ENCODE assay signal across 27 mouse cellular contexts in genomic region chr8:105961101-105961500, GRCm38 (mm10). TPM values are rescaled to one million over a fixed set of nuclear protein-coding genes. Genes with fewer than 3 reads are reported as not detected.
DNase-seq lines count a peak whose midpoint lies in the region; ATAC-seq and TF ChIP-seq lines count a peak whose summit lies in the region.
"Had no signal": no experiment of that assay in that cellular context is flagged by ENCODE, and none has a peak within 500 bp of the region (broad histone marks: within the 10 kb centered on the region; RNA-seq: fewer than 3 reads in every experiment).

No protein-coding gene starts in this region.

- ATAC-seq in erythroid progenitor cell, adult 5-6 weeks (replicated peaks; ENCODE audit: low FRiP score, poor library complexity, severe bottlenecking): peak; percentile 44
- ATAC-seq in liver, embryonic 16.5 days (ENCODE audit: low read depth): no peak
- ATAC-seq: forebrain, embryonic 16.5 days; midbrain, embryonic 13.5 days had no signal

- no peak for DNase-seq in retina, postnatal 1 day
- DNase-seq in left cerebral cortex, adult 8-10 months (ENCODE audit: low spot score in 2 of 2): no peak
- no peak for DNase-seq in urinary bladder, postnatal 36 days (ENCODE audit: low spot score in 2 of 2)
- DNase-seq: adrenal gland, postnatal 36 days; cerebellum, adult 18-20 months; gastrocnemius, adult 2 months; heart, postnatal 10 days; kidney, adult 18-20 months; lung, adult 2 months; lung, postnatal 36 days; right cerebral cortex, adult 18-20 months had no signal

- no peak for TF ChIP-seq POLR2A in ES-Bruce4 (IDR thresholded peaks at IDR 0.05; ENCODE audit: insufficient read depth, low read length)

- H3K4me3 ChIP-seq in E14TG2a.4 (replicated peaks; ENCODE audit: low read length) (peak overlapping the region; percentile 69), ES-Bruce4 (ENCODE audit: low read depth, low read length) (peak overlapping the region; percentile 54)
- H3K4me3 ChIP-seq in liver, embryonic 16.5 days (ENCODE audit: low read depth, low read length): peak overlapping the region; percentile 3; the same call in 1 of the 2 replicates
- H3K4me3 ChIP-seq: embryonic facial prominence, embryonic 10.5 days; gastrocnemius, adult 2 months; hindbrain, embryonic 12.5 days; midbrain, embryonic 13.5 days; neural tube, embryonic 12.5 days had no signal

- H3K9me3 ChIP-seq in E14TG2a.4 (ENCODE audit: low read length) (no peaks in the 10 kb centered on the region), ES-Bruce4 (replicated peaks; ENCODE audit: control insufficient read depth, insufficient read depth, low read length, poor library complexity, severe bottlenecking) (no peaks in the 10 kb centered on the region)
- H3K9me3 ChIP-seq in liver, embryonic 16.5 days (replicated peaks; ENCODE audit: control insufficient read depth, low read length): no peaks in the 10 kb centered on the region
- H3K9me3 ChIP-seq: embryonic facial prominence, embryonic 10.5 days; G1E; hindbrain, embryonic 12.5 days; midbrain, embryonic 13.5 days; neural tube, embryonic 12.5 days had no signal

- peak overlapping the region; percentile 44 for H3K4me2 ChIP-seq in liver, embryonic 16.5 days (ENCODE audit: low read depth, low read length)
- H3K4me2 ChIP-seq: heart, embryonic 11.5 days; hindbrain, embryonic 12.5 days; midbrain, embryonic 13.5 days; neural tube, embryonic 12.5 days had no signal

- H3K27me3 ChIP-seq in E14TG2a.4 (ENCODE audit: insufficient read depth, low read length) (peaks cover 4% of the 10 kb centered on the region; the same call in 1 of the 2 replicates), ES-Bruce4 (ENCODE audit: control insufficient read depth, insufficient read depth, low read length, poor library complexity, severe bottlenecking) (no peaks in the 10 kb centered on the region)
- no peaks in the 10 kb centered on the region for H3K27me3 ChIP-seq in liver, embryonic 16.5 days (ENCODE audit: control insufficient read depth, insufficient read depth, low read depth, low read length)

- H3K27ac ChIP-seq in ES-Bruce4 (ENCODE audit: insufficient read depth, low read length): no peak overlapping the region
- H3K27ac ChIP-seq in liver, embryonic 16.5 days (ENCODE audit: low read length): no peak overlapping the region
- H3K27ac ChIP-seq: embryonic facial prominence, embryonic 10.5 days; hindbrain, embryonic 12.5 days; kidney, postnatal 0 days; midbrain, embryonic 13.5 days; neural tube, embryonic 12.5 days had no signal

- peak overlapping the region; percentile 17; the same call in 1 of the 2 replicates for H3K9ac ChIP-seq in ES-Bruce4 (ENCODE audit: low read depth, poor library complexity, severe bottlenecking)
- H3K9ac ChIP-seq in liver, embryonic 16.5 days (ENCODE audit: low read depth, low read length): no peak overlapping the region
- H3K9ac ChIP-seq: hindbrain, embryonic 12.5 days; midbrain, embryonic 13.5 days; neural tube, embryonic 12.5 days had no signal

- TF ChIP-seq EP300 in ES-Bruce4 (IDR thresholded peaks at IDR 0.05; ENCODE audit: insufficient read depth, low read depth, low read length): no peak

- 51% methylated on average over 14 of the region's 14 CpGs for WGBS in liver, embryonic 16.5 days (ENCODE audit: insufficient replicate concordance)

- peaks cover 69% of the 10 kb centered on the region for H3K4me1 ChIP-seq in E14TG2a.4 (replicated peaks; ENCODE audit: low read depth, low read length)
- peaks cover 10% of the 10 kb centered on the region for H3K4me1 ChIP-seq in ES-Bruce4 (ENCODE audit: control insufficient read depth, insufficient read depth, low read length)
- peaks cover 43% of the 10 kb centered on the region for H3K4me1 ChIP-seq in liver, embryonic 16.5 days (ENCODE audit: control insufficient read depth, low read depth, low read length)

- TF ChIP-seq CTCF in E14TG2a.4 (conservative IDR thresholded peaks at IDR 0.05; ENCODE audit: low read length): no peak
- no peak for TF ChIP-seq CTCF in ES-Bruce4 (IDR thresholded peaks at IDR 0.05; ENCODE audit: low read depth, low read length)

- peaks cover 50% of the 10 kb centered on the region for H3K36me3 ChIP-seq in E14TG2a.4 (ENCODE audit: insufficient read depth, low read length)
- H3K36me3 ChIP-seq in ES-Bruce4 (ENCODE audit: control insufficient read depth, insufficient read depth, low read length, poor library complexity, severe bottlenecking): peaks cover 20% of the 10 kb centered on the region
- no peaks in the 10 kb centered on the region for H3K36me3 ChIP-seq in liver, embryonic 16.5 days (ENCODE audit: control insufficient read depth, insufficient read depth)
- H3K36me3 ChIP-seq: hindbrain, embryonic 12.5 days; midbrain, embryonic 13.5 days; neural tube, embryonic 12.5 days had no signal

RNA-seq across cellular contexts. Expression of gene Slc12a4, which starts 4.8 kb away (rescaled TPM):
- 57.1 and 65.1 TPM in 2 replicates for polyA plus RNA-seq in ES-Bruce4 (2011; ENCODE audit: insufficient read depth, insufficient read length, low read depth, missing spikeins)
- 2.5 and 3.4 TPM in 2 replicates for total RNA-seq in erythroid progenitor cell, adult 5-6 weeks (2015; ENCODE audit: low replicate concordance)
- total RNA-seq in erythroid progenitor cell, adult 5-6 weeks (2017; ENCODE audit: low replicate concordance): 4.0 and 13.7 TPM in 2 replicates
- polyA plus RNA-seq in liver, embryonic 16.5 days (2015; fragmentation: Nextera tagmentation; extraction: Ambion mirVana): 11.1 and 12.0 TPM in 2 replicates
- total RNA-seq in left cerebral cortex, adult 8-10 months (2022): 10 to 100 TPM; 18.8 to 23.8 (median 20.6) TPM

RNA-seq across cellular contexts. Expression of gene Lcat, which starts 17.9 kb away (rescaled TPM):
- 2.8 and 3.2 TPM in 2 replicates for polyA plus RNA-seq in ES-Bruce4 (2011; ENCODE audit: insufficient read depth, insufficient read length, low read depth, missing spikeins)
- not detected in 2 replicates for total RNA-seq in erythroid progenitor cell, adult 5-6 weeks (2015; ENCODE audit: low replicate concordance)
- total RNA-seq in erythroid progenitor cell, adult 5-6 weeks (2017; ENCODE audit: low replicate concordance): 2.4 TPM in 1 of 2 replicates, not detected in the other
- 88.0 and 97.1 TPM in 2 replicates for polyA plus RNA-seq in liver, embryonic 16.5 days (2015; fragmentation: Nextera tagmentation; extraction: Ambion mirVana)
- total RNA-seq in left cerebral cortex, adult 8-10 months (2022): 10 to 100 TPM; 19.5 to 27.1 (median 23.5) TPM

RNA-seq across cellular contexts. Expression of gene Dpep3, which starts 18.1 kb away (rescaled TPM):
- polyA plus RNA-seq in ES-Bruce4 (2011; ENCODE audit: insufficient read depth, insufficient read length, low read depth, missing spikeins): 0.47 and 0.48 TPM in 2 replicates
- not detected in 2 replicates for total RNA-seq in erythroid progenitor cell, adult 5-6 weeks (2015; ENCODE audit: low replicate concordance)
- not detected in 2 replicates for total RNA-seq in erythroid progenitor cell, adult 5-6 weeks (2017; ENCODE audit: low replicate concordance)
- not detected in 2 replicates for polyA plus RNA-seq in liver, embryonic 16.5 days (2015; fragmentation: Nextera tagmentation; extraction: Ambion mirVana)
- under 1 TPM in 1 of 4 experiments, not detected in 3; 0.23 TPM for total RNA-seq in left cerebral cortex, adult 8-10 months (2022)
- total RNA-seq: adrenal gland, postnatal 36 days; common myeloid progenitor, adult 5-6 weeks; heart, postnatal 10 days; layer of hippocampus, adult 8-10 months; left cerebral cortex, adult 18-20 months had no signal
- polyA plus RNA-seq: embryonic facial prominence, embryonic 10.5 days; forebrain, embryonic 16.5 days; G1E; heart, embryonic 11.5 days; hindbrain, embryonic 12.5 days; kidney, postnatal 0 days; limb, embryonic 11.5 days; midbrain, embryonic 13.5 days; neural tube, embryonic 12.5 days had no signal

RNA-seq across cellular contexts. Expression of gene Psmb10, which starts 22.9 kb away (rescaled TPM):
- polyA plus RNA-seq in ES-Bruce4 (2011; ENCODE audit: insufficient read depth, insufficient read length, low read depth, missing spikeins): 46.1 and 53.1 TPM in 2 replicates
- 20.2 and 25.2 TPM in 2 replicates for total RNA-seq in erythroid progenitor cell, adult 5-6 weeks (2015; ENCODE audit: low replicate concordance)
- 2.7 and 4.2 TPM in 2 replicates for total RNA-seq in erythroid progenitor cell, adult 5-6 weeks (2017; ENCODE audit: low replicate concordance)
- polyA plus RNA-seq in liver, embryonic 16.5 days (2015; fragmentation: Nextera tagmentation; extraction: Ambion mirVana): 34.8 and 40.6 TPM in 2 replicates
- 10 to 100 TPM; 82.5 to 92.6 (median 90.1) TPM for total RNA-seq in left cerebral cortex, adult 8-10 months (2022)

RNA-seq across cellular contexts. Expression of gene Ctrl, which starts 27.4 kb away (rescaled TPM):
- 0.78 and 1.7 TPM in 2 replicates for polyA plus RNA-seq in ES-Bruce4 (2011; ENCODE audit: insufficient read depth, insufficient read length, low read depth, missing spikeins)
- not detected in 2 replicates for total RNA-seq in erythroid progenitor cell, adult 5-6 weeks (2015; ENCODE audit: low replicate concordance)
- not detected in 2 replicates for total RNA-seq in erythroid progenitor cell, adult 5-6 weeks (2017; ENCODE audit: low replicate concordance)
- polyA plus RNA-seq in liver, embryonic 16.5 days (2015; fragmentation: Nextera tagmentation; extraction: Ambion mirVana): 0.22 TPM in 1 of 2 replicates, not detected in the other
- total RNA-seq in left cerebral cortex, adult 8-10 months (2022): 1 to 10 TPM in 1 of 4 experiments, under 1 TPM in 2, not detected in 1; 0.67 to 1.2 (median 0.98) TPM
- total RNA-seq: gastrocnemius, adult 2 months had no signal

Comparison
In these comparisons a context has a peak if more than half of its experiments do, and no peak if none do; other contexts are left out.
1. H3K4me3 ChIP-seq: peak in every context shown above with its lines; median percentile 69 in E14TG2a.4; 54 in ES-Bruce4; 3 in liver, embryonic 16.5 days.
2. RNA of gene Lcat, which starts 17.9 kb away (total RNA-seq): 19.5 to 27.1 TPM in left cerebral cortex, adult 8-10 months; 2.4 TPM in erythroid progenitor cell, adult 5-6 weeks; every median in the first group is over 4 times any median in the second.